Mouse (Mus musculus) skeletal muscle tissue, adult 2 months (tissue): ENCODE measurements at regions not wholly inside any gene's neighbourhood (a gene's known extent, or its start where the extent isn't known, plus 50 kb on each side); places are given as distances from the start of the nearest gene placed in this dataset.
A peak's percentile ranks its signal among the peaks of the same experiment; 100 is the strongest.
"Not testable (repeated sequence)": the region's sequence is repeated elsewhere in the genome, so short reads cannot be mapped to it uniquely, and the experiment has no call there.

ENCODE experiments used
- DNase-seq: peaks from one replicate; pipeline ENCODE4 v3.0.0-alpha.2; 2012; ENCODE audit warnings: low read depth, low spot score

DNA sequence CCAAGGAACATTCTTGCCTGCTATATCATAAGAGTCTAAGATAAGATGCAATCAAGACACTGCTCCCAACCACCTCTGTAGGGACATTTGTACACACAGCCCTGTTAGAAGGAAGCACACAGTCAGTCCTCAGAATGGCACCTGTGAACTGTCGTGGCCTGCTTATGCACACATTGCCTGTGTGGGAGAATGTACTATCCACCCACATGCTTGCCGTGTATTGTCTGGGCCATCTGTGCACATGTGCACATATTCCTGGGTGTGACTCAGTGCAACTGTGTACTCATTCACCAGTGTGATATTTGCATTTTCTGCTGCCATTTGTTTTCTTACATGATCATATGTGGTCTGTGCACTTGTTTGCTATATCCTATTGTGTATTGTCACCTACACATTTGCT is 333.8 kb upstream of the 3110018I06Rik start:
- DNase-seq: no peak

GRCm38 (mm10) chr12:107156791-107157428 is 331.5 kb upstream of the 3110018I06Rik start:
- DNase-seq: no peak

DNA sequence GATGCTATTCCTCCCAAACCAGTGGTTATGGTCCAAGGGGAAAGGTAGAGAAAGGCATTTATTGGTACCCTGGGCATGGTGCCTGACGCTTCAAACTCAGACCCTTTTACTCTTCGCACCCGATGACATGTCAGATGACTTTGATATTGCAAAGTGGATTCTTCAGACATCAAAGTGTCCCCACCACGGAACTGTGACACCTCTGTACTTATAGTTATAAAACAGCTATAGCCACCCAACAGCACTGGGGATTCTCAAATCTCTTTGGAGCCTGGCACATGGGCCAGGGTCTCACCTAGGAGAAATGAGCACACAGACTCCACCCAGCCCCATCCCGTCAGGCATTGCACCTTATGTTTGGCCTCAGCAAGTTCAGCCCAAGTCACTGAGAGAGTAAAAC is 329.3 kb upstream of the 3110018I06Rik start:
- no peak for DNase-seq

- DNase-seq: no peak
Measured at GRCm38 (mm10) chr12:107160137-107160536, 328.3 kb upstream of the 3110018I06Rik start.

DNA sequence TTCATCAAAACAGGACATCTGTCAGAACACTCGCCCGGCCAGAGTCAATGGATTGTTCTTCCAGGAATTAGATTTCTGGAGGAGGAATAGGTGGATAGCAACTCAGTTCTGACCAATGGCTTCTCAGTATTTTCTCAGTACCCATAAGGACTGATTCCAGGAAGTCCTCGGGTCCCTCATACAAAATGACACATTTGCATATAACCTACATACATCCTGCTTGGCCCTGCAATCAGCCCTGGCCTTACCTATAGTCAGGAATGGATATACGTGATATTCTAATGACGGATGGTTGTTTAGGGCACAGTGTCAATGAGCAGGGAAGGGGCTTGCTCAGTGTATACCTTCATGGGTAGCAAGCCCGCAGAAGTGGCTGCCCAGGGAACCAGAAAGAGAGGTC is 327.8 kb upstream of the 3110018I06Rik start:
- no peak for DNase-seq

GRCm38 (mm10) chr12:107170926-107171325 is 317.5 kb upstream of the 3110018I06Rik start:
- DNase-seq: no peak

DNA sequence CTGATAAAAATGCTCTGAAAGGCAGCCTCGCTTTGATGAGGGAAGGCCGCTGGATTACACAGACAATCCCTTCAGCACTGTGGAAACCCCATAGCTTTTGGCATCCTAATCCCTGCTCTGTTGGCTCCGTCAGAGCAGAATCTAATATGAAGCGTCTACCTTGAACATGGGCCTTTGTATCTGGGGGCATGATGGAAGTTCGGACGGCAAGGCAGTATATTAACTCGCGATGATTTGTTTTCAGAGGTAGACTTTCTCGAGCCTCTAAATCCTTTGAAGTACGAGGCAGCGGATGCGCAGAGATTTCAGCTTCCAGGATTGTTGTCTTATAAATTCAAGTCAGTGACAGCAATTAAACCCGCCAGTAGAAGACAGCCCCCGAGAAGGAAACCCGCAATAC is 316.8 kb upstream of the 3110018I06Rik start:
- no peak for DNase-seq

- DNase-seq: no peak
Measured at GRCm38 (mm10) chr12:107178676-107179075, 309.8 kb upstream of the 3110018I06Rik start.

- DNase-seq: no peak
Measured at GRCm38 (mm10) chr12:107180501-107180900, 307.9 kb upstream of the 3110018I06Rik start.

- DNase-seq: no peak
Measured at GRCm38 (mm10) chr12:107181291-107181690, 307.1 kb upstream of the 3110018I06Rik start.

- no peak for DNase-seq
Measured at GRCm38 (mm10) chr12:107182091-107182655, 306.3 kb upstream of the 3110018I06Rik start.

GRCm38 (mm10) chr12:107183283-107183682 is 305.1 kb upstream of the 3110018I06Rik start:
- DNase-seq: no peak

DNA sequence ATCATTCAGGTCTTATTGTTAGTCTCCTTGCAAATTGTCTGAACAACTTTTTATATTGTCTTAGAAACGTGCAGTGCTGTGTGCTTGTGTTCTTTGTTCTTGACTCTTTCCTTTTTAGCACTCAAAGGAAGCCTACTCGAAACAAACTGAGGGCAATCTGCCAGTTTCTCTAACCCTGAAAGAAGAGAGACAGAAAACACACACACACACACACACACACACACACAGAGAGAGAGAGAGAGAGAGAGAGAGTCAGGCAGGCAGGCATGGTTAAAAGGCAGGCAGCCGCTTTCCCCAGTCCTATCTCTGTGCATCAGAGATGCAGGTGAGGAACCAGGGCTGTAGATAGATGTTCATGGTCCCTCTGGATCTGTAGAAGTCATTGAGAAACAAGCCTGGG is 304.0 kb upstream of the 3110018I06Rik start:
- DNase-seq: peak; percentile 8

GRCm38 (mm10) chr12:107186361-107186760 is 302.1 kb upstream of the 3110018I06Rik start:
- no peak for DNase-seq

GRCm38 (mm10) chr12:107188055-107188454 is 300.4 kb upstream of the 3110018I06Rik start:
- DNase-seq: no peak

- no peak for DNase-seq
Measured at GRCm38 (mm10) chr12:107198389-107199018, 289.9 kb upstream of the 3110018I06Rik start.

DNA sequence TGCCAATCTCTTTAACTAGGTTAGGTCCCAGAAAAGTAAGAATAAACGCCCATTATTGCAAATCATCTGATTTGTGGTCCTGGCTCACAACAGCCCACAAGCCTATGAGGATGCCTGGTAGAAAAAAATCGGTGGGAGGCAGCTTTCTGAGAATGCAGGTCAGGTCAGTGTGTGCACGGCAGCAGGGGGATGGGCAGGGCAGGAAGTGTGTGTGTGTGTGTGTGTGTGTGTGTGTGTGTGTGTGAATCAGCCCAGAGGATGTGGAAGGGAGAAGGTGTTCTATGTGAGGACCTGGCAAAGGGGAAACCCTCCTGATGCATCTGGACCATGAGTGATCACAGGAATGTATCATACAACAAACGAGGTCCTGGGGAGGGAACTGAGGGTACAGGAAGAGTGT is 287.5 kb upstream of the 3110018I06Rik start:
- DNase-seq: no peak

DNA sequence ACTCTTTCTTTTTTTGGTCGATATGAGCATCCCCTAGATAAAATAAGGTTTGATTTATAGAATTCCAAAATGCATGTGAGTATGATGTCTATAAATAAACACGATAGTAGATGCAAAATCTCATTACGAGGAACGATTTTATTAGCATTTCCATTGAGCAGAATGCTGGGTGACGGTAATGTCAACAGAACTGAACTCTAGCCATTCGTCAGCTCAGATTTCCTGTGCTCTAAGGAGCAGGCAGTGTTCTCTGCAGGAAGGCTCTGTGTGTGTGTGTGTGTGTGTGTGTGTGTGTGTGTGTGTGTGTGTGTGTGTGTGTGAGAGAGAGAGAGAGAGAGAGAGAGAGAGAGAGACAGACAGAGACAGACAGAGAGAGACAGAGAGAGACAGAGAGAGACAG is 279.6 kb upstream of the 3110018I06Rik start:
- not testable (repeated sequence) for DNase-seq

DNA sequence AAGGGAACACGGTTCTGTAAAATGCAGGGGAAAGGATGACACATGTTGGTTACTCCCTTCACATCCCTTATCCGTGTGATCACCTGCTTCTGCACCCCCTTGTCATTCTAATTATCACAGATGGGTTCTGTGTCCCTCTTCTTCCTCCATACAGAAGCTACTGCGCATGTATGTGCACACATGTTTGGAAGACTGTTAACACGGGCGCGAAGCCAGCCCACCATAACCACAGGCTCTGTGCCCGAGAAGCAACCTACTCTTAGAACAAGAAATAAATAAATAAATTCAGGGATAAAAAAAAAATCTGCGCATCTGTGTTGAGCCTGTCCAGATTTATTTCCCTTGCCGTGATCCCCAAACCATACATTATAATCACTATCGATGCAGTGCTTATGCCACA is 275.6 kb upstream of the 3110018I06Rik start:
- no peak for DNase-seq

GRCm38 (mm10) chr12:107216119-107216518 is 272.3 kb upstream of the 3110018I06Rik start:
- no peak for DNase-seq

DNA sequence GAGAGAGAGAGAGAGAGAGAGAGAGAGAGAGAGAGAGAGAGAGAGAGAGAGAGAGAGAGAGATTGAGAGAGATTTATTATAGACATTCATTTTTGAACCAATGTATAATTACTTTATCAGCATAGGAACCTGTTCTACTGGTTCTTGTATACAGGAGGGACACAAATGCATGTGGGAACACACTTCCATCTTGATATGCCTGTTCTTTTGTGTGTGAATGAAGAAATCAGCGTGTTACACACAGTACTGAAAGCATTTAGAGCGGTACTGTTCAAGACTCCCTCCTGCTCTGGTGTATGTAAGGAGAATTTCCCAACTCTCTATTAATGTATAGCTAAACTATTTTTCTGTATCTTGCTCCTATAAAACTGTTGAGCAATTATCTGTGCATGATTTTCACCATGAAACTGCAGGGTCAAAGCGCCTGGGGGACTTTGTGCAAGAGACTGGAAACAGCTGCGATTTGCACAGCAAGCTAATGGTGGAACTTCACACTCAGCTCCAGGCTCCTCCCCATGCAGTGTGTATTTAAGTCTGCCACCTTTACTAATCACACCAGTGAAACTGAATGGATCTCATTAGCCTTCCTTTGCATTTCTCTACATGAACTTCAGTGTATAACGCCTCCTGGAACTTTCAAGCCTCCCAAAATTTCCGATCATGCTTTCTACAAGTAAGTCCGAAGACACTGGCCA is 267.0 kb upstream of the 3110018I06Rik start:
- DNase-seq: no peak

DNA sequence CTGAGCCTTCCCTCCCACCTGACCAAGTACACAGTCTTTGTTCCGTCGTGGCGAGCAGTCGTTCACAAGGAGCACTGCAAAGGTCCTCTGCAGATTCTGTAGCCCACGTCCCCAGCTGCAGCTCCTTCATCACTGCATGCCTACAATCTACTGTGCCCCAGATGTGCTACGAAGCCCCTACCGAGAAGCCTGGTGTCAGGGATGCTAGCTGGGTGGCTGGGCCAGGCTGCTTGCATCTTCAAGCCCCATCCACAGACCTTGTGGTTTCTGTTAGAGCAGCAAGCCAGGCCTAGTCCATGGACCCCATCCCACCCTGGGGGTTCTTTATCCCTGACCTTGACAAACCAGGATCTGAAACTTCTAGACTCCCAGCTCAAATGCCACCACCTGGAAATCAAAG is 266.3 kb upstream of the 3110018I06Rik start:
- DNase-seq: no peak

DNA sequence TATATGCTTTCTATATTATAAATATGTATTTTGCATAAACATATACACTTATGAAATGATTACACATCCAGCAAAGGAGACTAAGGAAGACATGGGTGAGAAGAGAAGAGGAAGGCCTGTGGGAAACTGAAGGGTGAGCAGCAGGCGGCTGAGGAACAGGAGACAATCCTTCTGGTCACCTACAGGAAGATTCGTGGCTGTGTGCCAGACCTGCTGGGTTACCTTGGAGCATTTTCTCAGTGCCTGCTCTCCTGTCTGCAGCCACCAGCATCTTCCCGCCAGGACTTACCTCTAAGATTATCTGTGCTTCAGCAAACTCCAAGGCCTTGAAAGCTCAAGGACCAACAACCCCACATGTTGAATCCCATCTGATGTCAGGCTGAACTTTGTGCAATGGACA is 258.3 kb upstream of the 3110018I06Rik start:
- DNase-seq: no peak
